Mouse (Mus musculus): ENCODE data around the gene Cd79a.

DNA sequence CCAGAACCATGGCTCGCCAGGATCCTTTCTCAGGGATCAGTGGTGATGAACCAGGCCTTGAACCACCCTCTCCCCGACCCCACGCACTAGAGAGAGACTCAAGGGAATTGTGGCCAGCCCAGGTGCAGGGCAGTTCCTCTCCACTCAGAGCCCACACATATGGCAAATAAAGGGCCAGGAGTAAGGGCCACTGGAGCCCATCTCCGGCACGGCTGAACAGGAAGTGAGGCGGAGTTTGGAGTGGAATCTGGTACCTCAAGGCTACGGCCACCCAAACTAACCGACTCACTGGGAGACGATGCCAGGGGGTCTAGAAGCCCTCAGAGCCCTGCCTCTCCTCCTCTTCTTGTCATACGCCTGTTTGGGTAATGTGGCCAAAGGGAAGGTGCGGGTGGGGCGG is at the start of gene Cd79a:
- no peak for TF ChIP-seq CTCF (IDR thresholded peaks at IDR 0.05; ENCODE audit: low read depth, low read length)
- TF ChIP-seq EP300 (IDR thresholded peaks at IDR 0.05; ENCODE audit: insufficient read depth, low read depth, low read length) = no peak
- TF ChIP-seq POLR2A (IDR thresholded peaks at IDR 0.05; ENCODE audit: insufficient read depth, low read length) = no peak
